Mouse (Mus musculus) regulatory T cell (primary cell): Measurements from ENCODE around the gene Sirt2.

Experiments
- in situ Hi-C: fragments of 300-600 bp; cut with MboI, MseI; formaldehyde crosslinking; loops from one replicate; pipeline ENCODE4 v1.15.1; 2025; ENCODE audit warnings: high pct_unique_total_duplicates

The Sirt2 gene

DNA sequence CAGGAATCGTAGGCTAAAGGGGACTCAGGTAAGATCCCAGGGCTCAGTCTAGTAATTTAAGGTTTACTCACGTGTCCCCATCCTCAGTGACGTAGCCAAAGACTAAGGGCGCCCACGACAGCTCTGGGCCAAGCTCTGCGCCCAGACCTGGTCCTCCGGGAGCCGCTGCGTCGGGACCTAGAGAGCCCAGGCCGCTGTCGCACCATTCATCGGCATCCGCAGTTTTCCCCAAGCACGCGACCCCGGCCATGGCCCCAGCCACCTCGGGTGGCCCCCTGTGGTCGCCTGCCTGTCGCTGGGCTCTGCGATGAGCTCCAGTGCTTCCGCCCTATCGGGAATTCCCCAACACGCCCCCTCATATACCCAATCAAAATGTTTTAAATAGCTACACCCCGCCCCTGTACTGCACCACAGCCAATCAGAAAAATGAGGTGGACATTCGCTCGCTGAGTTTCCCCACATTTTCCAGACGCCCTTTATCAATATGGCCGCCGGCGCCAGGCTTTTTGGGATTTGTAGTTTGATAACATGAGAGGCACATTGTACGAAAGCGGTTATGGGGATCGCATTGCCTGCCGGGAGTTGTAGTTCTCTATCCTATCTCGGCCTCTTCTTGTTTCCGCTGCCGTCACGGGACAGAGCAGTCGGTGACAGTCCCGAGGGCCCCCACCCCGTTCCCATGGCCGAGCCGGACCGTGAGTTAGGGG is at the start of gene Sirt2:
Gene Sirt2 (plus strand): TSS at position 563 of the 707 bp plus-strand sequence.
- in situ Hi-C loops: no loop called here

DNA sequence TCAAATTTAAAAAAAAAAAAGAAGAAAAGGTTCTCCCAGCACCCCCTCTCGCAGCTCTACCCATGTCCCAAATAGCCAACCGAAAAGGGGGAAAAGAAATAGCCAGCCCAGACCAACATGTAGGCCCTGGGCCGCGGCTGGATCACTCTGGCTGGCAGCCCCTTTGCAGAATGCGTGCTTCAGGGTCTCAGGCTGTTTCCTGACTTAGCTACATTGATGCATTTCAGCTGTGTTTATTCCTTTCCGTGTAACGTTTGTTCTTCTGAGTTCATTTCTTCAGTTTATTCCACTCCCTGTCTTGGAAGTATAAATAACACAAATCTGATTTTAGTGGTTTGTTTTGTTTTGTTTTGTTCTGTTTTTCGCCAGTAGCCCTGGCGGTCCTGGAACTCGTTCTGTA is 48.8 kb upstream of the Sirt2 start:
- in situ Hi-C loops: no loop called here

DNA sequence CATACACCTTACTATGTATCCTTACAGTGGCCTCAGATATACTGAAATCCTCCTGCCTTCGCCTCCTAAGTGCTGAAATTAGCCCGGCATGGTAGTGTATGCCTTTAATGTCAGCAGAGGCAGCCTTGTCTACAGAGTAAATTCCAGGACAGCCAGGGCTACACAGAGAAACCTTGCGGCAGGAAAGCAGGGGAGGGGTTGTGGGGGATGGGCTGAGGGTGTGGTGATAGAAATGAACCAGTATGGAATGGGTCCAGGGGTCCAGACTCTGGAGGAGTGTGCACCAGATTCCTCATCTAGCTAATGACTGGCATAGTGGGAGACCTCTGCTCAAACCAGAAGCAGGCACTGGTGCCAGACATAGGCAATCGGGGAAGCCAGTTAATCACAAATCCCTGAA is 47.4 kb upstream of the Sirt2 start:
- in situ Hi-C loops: no loop called here

DNA sequence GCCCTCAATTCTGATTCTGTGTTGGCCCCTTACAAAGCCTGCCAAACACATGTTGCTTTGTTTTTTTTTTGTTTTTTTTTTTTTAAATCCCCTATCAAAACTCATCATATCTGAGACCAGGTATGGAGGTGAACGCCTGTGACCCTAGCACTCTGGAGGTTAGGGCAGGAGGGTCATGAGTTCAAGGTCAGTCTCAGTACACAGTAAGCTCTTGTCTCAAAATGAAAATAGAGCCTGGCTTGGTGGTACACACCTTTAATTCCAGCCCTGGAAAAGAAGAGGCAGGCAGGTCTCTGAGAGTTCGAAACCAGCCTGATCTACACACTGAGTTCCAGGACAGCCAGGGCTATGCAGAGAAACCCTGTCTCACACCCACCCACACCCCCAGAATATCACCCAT is 46.9 kb upstream of the Sirt2 start:
- in situ Hi-C loops: no loop called here

DNA sequence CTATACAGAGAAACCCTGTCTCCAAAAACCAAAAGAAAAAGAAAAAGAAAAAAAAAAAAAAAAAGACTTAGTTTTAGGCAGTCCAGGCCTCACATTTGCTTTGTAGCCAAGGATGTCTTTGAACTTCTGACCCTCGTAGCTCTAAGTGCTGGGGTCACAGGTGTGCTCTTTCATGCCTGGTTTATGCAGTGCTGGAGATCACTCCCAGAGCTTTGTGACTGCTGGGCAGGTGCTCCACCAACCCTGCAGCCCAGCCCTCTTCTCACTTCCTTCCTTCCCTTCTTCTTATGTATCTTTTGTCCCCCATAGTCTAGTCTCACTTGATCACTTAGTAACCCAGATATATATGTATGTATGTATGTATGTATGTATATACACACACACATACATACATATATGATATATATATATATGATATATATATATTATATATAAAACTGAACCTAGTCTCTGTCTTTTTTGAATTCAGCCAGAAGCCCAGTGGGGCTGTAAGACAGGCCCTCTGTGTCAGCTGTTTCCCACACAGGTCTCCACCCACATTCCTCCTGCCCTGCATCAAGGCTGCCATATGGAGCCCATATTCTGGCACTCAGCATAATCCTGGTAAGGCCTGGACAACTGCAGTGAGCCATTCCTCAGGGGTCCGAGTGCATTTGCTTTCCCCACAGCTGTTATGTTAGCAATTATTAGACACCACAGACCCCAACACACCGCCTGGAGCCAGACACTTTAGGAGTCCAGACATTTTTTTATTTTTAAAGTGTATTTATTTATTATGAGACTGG is 45.6 kb upstream of the Sirt2 start:
- in situ Hi-C loops: no loop called here

DNA sequence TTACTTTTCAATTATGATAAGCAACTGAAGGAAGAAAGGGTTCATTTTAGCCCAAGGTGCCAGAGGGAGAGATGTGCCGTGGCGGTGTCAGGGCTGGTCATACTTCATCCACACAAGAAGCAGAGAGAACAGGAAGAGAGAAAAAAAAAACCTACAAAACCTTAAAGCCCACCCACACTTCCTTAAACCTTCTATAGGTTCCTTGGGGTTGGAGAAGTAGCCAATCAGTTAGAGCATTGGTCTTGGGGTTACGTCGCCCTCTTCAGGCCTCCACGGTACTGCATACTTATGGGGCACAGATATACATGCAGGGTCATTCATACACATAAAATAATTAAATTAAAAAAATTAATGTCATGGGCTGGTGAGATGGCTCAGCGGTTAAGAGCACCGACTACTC is 44.5 kb upstream of the Sirt2 start:
- in situ Hi-C loops: no loop called here

DNA sequence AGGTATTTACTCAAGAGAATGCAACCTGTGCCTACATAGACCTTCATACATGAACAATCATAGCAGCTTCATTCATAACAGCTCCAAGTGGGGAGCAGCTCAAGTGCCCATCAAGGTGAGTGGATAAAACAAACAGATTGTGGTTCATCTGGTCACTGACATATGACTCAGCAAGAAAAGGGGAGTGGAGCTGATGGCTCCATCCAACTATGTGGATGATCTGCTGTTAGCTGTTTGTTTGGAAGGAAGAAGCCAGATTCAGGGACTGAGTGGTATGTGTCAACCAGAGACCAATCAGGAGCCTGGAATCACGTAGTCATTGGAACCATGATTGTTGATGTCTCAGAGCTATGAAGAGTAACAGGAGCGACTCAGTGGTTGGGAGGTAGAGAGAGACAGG is 41.9 kb upstream of the Sirt2 start:
- in situ Hi-C loops: loop anchor here (5.0 kb wide), 2 partner anchors 77 to 122 kb away; no protein-coding TSS in a partner anchor

DNA sequence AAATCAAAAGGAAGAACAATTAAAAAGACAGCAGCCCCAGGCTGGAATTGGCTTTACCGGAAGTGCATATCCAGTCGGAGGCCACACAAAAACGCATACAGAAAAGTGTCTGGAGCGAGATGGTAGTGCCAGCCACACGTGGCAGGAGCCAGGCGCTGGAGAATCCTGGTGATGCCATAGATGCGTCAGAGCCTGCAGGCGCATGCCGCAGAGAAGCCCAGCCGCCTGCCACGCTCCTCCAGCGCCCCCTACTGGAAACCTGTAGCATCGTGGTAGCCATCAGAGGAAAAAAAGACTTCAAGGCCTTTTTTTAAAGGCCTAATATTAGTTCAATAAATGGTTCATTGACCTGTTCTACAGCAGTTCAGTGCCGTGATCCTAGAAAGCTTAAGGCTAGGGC is 39.9 kb upstream of the Sirt2 start:
- in situ Hi-C loops: loop anchor here (5.0 kb wide), 2 partner anchors 79 to 124 kb away; no protein-coding TSS in a partner anchor

DNA sequence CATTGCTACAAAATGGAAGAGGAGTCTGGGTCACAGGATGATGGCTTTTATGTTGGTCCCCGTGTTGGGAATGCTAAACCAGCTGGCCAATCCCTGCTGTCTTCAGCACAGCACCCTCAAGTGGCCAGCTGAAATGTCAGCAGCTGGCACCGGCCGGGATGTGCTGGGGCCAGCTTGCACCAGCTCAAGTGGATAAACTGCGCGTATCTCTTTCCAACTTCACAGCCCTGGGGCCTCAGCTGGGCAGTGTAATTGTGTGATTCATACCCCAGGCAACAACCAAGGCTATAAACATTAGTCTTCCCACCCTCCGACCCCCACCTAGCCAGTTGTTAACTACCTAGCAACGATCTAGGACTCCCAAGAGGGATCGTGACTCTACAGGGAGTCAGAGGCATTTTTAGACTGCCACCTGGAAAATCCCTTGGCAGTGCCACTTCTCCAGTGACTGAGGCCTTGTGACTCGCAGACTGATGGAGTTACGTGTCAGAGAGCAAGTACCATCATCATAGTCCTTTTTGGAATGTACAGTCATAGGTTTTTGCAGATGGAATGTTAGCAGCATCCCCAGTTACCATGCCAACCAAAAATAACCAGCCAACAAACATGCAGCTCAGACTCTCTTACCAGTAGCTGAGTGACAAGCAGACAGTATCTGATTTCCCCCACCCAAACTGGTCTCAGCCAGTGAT is 38.7 kb upstream of the Sirt2 start:
- in situ Hi-C loops: loop anchor here (5.0 kb wide), 2 partner anchors 80 to 125 kb away; no protein-coding TSS in a partner anchor

DNA sequence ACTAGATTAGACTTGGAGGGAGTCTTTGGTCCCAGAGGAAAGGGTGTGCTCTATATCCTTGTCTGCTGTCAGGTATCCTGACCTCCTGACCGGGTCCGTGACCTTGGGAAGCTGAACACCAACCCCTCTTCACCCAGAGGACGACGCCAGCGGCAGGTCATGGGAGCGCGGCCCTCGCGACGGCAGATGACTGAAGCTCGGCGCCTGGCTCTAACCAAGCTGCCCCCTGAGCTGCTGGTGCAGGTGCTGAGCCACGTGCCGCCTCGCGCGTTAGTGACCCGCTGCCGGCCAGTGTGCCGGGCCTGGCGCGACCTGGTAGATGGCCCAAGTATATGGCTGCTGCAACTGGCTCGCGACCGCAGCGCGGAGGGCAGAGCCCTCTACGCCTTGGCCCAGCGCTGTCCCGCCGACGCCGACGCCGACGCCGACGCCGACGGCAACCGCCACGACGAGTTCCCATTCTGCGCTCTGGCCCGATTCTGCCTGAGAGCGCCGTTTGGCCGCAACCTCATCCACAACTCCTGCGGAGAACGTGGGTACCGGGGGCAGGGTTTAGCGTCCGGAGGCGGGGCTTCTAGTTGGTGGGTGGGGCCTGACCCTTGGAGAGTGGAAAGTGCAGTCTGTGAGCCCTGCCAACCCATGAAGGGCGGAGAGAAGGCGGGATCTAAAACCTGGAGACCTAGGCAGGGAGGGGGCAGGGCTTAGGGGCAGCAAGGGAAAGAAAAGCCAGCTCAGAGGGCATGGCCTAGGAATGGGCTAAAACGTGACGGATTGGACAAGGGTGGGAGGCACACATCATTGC is 34.0 kb upstream of the Sirt2 start:
- in situ Hi-C loops: no loop called here

DNA sequence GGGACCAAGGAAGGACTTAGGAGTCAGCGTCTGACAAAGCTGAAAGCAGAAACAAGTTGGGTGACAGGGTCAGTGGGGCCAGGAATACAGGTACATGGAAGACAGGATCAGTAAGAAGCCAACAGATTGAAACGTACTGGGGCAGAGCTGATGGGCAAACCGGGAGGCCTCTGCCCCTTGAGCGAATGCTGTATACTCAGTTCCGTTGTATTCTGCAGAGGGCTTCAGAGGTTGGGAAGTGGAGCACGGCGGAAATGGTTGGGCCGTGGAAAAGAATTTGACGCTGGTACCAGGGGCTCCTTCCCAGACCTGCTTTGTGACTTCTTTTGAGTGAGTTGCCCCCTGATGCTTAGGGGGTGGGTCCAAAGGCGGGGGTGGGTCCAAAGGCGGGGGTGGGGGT is 33.3 kb upstream of the Sirt2 start:
- in situ Hi-C loops: no loop called here

DNA sequence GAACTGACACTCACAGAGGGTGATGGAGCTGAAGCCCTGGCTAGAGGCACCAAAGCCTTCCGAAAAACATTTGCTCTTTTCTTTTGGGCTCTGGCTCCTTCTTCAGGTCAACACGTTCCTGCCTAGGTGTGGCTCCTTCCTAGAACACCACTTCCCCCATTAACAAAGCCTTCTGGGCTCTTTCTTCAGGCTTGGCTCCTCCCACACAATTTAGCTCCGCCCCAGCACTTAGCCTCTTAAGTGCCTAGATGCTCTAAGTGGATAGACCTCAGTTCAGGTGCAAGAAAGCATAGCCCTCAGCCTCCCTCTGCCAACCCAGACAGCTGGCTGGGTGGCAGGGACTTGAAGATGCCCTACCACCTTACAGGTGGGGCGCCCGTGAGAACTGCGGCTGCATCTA is 30.8 kb upstream of the Sirt2 start:
- in situ Hi-C loops: no loop called here

DNA sequence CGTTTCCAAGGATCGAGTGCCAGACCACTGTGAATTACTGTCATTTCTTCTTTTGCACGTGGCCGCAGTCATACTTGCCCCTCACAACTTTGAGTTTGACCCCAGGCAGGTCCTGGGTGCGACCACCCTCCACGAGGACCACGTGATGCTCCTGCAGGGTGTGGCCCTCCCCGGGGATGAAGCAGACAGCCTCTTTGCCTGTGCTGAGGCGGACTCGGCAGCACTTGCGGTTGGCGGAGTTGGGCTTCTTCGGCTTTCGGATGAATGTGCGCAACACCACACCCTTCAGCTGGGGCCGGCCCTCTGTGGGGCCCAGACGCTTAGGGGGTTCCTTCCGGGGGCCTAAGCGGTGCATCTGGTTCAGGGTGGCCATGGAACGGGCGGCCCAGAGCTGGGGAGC is 26.7 kb upstream of the Sirt2 start:
- in situ Hi-C loops: no loop called here

DNA sequence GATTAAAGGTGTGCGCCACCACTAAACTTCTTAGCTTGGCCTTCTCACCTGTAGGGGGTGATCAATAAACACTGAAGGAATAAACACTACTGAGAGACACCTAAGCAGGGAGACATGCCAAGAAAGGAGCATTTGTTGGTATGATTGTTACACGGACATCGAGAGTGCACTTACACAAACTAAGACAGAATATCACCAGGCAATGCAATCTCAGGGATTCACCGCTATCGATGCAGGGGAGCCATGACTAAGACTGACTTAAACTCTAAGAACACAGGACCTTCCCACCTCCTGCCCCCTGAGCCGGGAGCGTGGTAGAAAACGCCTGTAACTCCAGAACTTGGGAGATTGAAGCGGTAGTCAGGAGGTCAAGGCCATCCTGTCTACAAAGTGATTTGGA is 25.6 kb upstream of the Sirt2 start:
- in situ Hi-C loops: no loop called here

DNA sequence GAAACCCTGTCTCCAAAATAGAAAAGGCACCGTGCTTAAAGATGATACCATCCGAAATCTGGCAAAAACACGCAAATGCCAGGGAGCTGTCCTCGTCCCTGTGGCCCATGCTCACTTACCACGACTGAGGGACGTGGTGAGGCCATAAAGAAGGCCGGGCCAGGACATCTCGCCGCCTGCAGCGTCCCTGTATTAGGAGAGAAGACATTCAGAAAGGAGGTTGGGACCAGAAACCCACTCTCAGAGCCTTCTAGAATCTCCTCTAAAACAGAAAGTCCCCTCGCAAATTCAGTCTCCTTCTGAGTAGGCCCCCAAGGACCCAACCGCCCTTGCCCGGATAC is 25.2 kb upstream of the Sirt2 start:
- in situ Hi-C loops: no loop called here

DNA sequence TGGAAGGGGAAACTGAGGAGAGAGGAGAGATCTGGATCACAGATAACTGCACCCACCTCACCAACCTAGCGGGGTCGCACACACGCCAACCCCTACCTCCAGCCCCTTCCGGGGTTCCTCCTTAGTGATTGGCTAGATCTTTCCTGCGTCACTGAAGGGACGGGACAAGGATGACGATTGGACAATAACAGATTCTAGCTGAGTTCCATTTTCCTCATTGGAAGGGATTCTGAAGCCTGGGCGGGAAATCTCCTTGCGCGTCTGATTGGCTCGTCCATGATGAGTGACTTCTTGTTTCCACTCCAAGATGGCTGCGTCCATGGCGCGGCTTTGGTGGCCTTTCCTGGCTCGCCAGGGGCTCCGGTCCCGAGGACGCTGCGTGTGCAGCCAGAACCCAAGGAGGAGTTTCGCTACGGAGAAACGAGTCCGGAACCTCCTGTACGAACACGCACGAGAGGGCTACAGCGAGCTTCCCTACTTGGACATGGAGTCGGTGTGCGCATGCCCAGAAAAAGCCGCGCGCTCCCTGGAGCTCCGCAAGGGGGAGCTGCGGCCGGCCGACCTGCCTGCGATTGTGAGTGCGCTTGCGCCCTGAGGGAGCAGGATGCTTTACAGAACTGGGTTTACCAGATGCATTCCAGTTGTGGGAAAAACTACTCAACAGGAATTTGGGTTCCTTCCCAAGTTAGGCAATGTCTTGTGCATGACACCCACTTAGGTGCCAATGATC is 24.7 kb upstream of the Sirt2 start, which contains the start of the genes Mrps12 and Sars2:
Gene Mrps12 (minus strand): TSS at position 112 of the 730 bp plus-strand sequence.
Gene Sars2 (plus strand): TSS at position 284 of the 730 bp plus-strand sequence.
- in situ Hi-C loops: no loop called here

DNA sequence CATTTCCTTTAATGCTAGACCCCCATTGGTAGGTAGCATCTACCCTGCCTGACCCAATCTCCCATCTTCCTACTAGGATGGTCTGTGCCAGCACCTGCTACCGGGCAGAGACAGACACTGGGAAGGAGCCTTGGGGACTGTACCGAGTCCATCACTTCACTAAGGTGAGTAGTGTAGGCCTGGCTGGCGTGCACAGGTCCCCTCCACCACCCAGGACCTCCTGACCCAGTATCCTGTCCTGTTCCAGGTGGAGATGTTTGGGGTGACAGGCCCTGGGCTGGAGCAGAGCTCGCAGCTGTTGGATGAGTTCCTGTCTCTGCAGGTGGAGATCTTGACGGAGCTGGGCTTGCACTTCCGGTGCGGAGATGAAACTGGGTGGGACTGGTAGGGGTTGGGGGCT is 16.6 kb upstream of the Sirt2 start:
- in situ Hi-C loops: no loop called here

DNA sequence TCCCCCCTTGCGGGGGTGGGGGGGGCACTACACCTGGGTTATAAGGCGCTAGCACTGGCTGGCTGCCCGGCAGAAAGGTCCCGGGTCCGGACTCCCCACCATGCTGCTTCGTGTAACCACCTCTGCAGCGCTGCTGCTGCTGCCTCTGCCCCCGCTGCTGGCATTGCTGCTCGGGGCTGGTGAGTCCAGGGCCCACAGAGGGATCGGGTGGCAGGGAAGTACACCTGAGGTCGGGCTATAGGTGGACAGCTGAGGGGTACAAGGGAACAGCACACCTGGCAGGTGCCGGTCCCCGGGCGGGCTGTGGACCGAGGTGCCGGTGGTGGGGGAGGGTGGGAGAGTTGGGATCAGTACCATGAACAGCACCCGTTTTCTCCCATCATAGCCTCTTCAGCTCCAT is 10.5 kb upstream of the Sirt2 start, which contains the start of gene Ccer2:
Gene Ccer2 (plus strand): TSS at position 96 of the 400 bp plus-strand sequence.
- in situ Hi-C loops: no loop called here

DNA sequence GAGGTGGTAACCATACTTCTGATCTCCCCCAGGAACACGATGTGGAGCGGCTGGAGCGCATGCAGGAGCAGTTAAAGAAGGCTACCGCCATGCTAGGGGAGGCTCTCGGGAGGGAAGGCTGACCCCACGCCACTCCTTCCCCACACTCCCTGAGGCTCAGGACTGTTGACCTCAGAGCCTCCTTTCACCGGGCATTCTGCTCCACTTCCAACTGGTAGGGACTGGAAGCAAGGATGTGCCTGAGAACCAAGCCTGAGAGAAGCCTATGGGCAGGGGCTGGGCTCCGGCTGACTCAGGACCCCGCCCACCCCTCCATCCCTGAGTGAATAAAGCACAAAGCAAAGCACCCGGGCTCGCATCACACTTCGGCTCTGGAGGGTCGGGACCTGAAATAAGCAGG is 7.9 kb upstream of the Sirt2 start:
- in situ Hi-C loops: no loop called here

DNA sequence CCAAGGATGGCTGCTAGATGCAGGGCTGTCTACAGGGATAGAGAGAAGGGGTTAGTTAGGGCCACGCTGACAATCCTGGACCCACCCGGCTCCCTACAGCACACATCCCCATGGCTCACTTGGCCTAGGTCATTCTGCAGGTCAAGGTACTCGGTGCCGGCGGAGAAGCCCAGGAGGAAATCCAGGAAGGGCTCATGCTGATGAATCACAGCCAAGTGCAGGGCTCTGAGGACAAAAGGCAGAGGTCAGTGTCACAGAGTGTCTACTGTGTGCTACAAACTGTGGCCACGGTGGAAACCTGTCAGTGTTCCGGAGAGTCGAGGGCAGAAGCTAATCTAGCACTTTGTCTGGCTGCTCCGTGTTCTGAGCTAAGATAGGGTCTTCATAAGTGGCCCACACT is 4.6 kb upstream of the Sirt2 start:
- in situ Hi-C loops: no loop called here

DNA sequence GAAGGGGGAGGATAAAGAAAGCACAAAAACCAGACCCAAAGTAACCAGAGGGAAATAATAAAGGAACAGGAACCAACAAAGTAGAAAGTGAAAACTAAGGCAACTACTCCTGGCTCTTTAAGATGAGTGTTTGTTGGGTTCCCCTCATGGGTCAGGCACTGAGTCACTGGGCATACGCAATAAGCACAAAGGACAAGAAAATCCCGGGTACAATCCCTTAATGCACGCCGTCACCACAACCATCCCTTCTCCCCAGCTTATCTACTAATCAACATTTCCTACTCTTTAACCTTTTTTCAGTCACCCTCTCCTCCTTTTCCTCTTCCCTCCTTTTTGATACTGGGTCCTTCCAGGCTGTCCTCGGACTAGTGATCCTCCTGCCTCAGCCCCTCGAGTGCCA is 1.3 kb upstream of the Sirt2 start:
- in situ Hi-C loops: no loop called here
